Mouse (Mus musculus): ENCODE data around the gene Acacb. TPM values are rescaled to one million over a fixed set of nuclear protein-coding genes. Genes with fewer than 3 reads are reported as not detected.

Acacb gene
- total RNA-seq, 2 experiments from 2014 or later, result 0.28 to 2.2 TPM

DNA sequence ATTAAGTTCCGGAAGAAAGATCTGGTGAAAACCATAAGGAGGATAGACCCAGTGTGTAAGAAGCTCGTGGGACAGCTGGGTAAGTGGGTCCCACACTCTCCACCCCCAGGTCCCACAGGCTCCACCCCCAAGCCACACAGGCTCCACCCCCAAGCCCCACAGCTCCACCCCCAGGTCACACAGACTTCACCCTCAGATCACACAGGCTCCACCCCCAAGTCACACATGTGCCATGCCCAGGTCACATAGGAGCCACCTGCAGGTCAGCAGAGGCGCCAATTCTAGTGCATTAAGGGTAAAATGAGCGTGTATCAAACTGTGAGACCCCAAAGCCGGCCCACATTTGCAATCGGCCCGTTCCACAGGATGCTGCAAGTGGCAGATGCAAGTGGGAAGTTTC, 100.1 kb downstream of the Acacb start:
- no peak; the same call in 1 of the 2 replicates for ATAC-seq (replicated peaks; ENCODE audit: low FRiP score, low TSS enrichment, poor library complexity, severe bottlenecking)

DNA sequence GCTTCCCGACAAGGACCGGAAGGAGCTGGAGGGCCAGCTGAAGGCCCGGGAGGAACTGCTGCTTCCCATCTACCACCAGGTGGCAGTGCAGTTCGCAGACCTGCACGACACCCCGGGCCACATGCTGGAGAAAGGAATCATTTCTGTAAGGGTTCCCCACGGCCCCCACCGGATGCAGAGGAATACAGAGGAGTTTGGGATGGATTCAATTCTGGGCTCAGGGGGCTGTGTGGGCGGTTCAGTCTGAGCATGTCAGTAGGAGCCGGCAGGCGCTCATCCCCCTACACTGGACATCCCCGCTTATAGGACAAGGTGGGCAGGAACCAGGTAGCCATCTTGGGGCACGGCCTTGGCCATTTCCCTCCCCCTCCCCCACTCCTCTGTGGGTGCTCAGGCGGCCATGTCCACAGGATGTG, 101.8 kb downstream of the Acacb start:
- peak; percentile 58 for ATAC-seq (replicated peaks; ENCODE audit: low FRiP score, low TSS enrichment, poor library complexity, severe bottlenecking)

DNA sequence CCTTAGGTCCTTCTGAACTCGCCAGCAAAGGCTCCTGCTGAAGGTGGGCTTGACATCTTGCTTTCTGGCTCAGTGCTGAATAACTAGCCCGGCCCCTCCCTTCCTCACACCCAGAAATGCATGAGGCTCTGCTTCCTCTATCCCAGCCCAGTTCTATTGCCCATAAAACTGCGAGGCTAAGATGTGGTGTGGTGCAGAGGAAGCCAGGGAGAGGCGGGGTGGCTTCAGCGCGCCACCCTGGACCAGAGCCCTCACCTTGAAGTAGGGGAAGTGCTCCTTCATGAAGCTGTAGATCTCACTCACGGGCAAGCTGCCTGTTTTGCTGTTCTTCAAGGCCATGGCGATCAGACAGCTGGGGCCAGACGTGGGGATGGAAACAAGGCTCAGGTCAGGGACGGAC, 113.2 kb downstream of the Acacb start:
- ATAC-seq (replicated peaks; ENCODE audit: low FRiP score, low TSS enrichment, poor library complexity, severe bottlenecking), result no peak

DNA sequence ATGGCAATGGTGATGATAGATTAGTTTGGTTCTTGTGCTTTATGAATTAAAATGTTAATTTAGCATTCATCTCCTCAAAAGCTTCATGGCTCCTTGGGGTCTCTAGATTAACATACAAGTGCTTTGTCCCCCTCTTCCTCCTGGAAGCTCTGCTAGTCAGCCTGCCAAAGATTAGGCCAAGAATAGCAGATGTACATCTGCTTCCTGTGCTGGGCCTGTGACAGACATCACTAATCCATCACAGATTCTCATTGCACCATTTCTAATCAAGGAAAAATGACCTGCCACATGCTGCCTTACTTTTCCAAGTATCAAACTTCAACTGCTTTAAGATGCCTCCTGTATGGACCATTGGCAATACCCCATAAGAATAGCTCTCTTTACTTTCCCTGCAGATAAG, 115.2 kb downstream of the Acacb start:
- ATAC-seq (replicated peaks; ENCODE audit: low FRiP score, low TSS enrichment, poor library complexity, severe bottlenecking), result no peak

DNA sequence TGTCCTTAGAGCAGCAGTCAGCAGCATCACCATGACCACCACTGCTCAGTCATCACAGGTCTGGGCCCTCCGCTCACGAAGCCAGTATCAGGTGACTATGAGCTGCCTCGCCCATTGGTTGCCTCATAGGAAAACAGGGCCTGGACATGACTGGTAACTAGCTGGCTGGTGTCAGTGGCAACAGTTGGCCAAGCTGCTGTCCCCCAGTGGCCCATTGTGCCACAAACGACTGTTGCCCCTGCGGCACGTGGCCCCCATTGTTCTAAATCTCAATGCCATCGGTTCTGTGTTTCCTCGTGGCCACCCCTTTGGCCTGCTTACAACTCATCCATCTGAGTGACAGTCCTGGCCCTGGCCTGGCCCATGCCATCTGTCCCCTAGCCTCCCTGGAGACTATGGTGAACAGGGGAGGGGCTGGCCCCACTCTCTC, 117.7 kb downstream of the Acacb start:
- no peak for ATAC-seq (replicated peaks; ENCODE audit: low FRiP score, low TSS enrichment, poor library complexity, severe bottlenecking)

DNA sequence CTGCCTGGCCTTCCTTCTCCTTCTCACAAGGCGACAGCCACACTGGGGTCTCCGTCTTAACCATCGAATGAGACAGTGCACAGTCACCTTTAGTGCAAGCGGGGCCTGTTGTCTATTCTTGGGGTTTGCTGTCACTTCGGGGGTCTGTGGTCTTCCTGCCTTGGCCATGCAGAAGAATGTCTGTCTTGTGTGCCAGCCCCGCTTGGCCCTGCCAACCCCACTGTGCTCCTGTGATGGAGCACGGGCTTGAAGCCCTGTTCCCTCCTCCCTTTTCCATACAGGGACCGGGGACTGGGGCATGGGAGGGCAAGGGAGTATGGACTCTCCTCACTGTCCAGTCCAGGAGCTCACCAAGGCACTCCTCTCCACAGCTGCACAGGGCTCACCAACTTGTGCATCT, 118.5 kb downstream of the Acacb start:
- no peak for ATAC-seq (replicated peaks; ENCODE audit: low FRiP score, low TSS enrichment, poor library complexity, severe bottlenecking)

DNA sequence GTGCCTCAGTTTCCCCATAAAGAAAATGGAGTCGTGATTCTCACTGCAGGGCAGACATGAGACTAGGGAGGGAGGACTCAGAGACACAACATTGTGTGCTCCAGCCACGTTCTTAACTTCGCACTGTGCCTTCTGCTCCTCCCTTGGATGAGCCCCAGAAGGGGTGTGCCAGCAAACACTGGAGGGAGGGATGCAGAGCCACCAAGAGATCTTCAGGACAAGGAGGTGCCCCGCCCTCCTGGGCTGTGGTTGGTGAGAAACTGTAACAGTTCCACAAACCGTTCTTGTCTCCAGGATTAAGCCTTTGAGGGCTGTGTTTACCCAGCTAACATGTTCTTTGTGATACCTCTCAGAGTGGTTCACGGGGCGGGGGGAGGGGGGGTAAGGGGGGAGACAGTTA, 122.3 kb downstream of the Acacb start:
- ATAC-seq (replicated peaks; ENCODE audit: low FRiP score, low TSS enrichment, poor library complexity, severe bottlenecking), result peak; percentile 83

DNA sequence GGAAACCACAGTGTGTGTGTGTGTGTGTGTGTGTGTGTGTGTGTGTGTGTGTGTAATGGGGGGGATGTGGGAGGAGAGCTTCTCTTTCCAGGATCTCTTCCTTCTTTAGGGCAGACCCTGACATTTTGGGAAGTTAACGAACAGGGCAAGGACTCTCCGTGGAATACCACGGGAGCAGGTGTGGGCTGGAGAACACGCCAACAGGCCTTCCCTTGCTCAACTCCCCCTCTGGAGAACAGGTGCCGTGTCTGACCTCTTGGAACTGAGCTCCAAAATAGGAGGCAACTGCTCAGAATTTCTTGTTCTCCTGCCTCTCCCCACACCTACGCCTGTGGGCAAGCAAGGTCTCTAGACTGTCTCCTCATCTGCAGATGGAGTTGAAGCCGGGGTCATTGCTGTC, 123.2 kb downstream of the Acacb start:
- ATAC-seq (replicated peaks; ENCODE audit: low FRiP score, low TSS enrichment, poor library complexity, severe bottlenecking), result no peak

DNA sequence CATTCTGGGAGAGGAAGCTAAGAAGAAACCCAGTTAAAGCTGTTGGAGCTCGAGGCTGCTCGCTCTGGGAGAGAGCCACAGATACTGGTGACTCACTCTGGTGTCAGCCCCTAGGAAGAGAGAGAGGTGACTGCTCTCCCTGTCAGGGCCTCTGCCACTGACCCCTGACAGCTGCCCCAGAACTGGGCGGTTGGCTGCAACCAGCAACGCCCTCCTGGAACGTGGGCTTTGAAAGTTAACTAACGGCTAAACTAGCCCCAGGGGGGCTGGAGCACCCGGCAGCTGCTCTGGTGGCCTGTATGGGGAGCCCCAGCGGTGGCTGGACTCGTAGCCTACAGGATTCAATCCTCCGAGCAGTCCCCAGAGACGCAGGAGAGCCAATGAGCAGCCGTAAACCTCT, 123.6 kb downstream of the Acacb start:
- ATAC-seq (replicated peaks; ENCODE audit: low FRiP score, low TSS enrichment, poor library complexity, severe bottlenecking), result no peak

DNA sequence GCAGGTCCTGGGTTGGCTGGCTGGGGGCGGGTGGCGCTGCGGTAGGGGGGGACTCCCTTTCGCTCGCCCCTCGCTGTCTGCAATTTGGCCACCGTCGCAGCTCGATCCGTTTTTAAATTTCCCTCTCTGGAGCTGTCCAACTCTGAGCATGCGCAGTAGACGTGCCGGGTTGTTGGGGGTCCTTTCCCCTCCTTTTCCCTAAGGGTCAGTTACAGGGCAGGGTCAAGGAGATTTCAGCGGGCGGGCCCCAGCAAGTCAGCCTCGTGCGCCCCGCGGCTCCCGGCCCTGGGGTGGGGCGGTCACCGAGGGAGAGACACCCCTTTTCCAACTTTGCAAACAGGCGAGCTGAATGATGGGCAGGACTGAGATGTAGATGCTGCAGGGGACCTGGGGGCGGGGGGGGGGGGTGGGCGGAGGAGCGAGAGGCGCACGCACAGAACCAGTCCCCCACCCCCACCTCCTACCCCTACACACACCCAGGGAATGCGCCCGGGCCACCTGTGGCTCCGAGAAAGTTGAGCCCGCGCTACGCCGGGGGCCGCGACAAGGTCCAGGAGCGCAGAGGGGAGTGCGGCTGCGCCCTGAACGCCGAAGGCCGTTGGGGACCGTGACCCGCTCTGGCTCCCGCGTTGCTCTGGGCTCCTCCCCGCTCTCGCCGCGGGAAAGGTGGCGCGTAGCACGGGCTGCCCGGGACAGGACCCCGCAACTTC, 127.5 kb downstream of the Acacb start, which contains the start of gene Foxn4:
Foxn4 (minus strand) TSS at position 115 of the 710 bp plus-strand sequence.
- no peak for ATAC-seq (replicated peaks; ENCODE audit: low FRiP score, low TSS enrichment, poor library complexity, severe bottlenecking)

DNA sequence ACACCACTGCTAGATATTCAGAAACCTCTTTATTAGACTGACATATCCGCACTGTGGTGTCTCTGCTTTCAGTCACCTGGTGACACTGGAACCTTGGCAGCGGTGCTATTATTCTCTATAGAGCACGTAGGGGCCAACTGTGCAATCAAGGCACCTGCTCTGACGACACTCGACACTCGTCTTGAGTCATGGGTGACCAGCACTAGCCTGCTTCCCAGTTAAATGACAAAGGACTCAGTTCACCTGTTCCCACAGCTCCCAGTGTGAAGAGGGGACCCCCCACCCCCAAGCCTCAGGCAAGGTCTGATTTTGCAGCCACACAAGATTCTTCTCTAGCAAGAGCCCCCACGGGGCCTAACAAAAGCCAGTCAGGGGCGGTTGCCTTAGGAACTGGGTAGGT, 129.0 kb downstream of the Acacb start:
- ATAC-seq (replicated peaks; ENCODE audit: low FRiP score, low TSS enrichment, poor library complexity, severe bottlenecking), result no peak

DNA sequence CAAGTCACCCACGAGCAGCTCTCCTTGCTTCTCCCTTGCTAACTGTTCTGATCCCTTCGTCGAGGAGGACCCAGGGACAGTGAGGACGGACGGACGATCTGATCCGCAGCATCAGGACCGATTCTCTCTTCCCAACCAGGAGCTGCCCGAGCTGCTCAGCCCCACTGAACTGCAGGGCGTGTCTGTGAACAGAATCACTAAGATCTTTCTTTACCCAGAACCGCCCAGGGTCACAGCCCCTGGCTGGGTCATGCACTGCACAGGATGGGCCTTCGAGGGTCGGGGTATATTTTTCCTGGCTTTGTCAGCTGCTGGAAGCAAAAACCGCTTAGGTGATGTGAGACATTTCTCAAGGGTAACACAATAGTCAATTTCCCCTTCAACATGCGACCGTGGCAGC, 129.7 kb downstream of the Acacb start:
- ATAC-seq (replicated peaks; ENCODE audit: low FRiP score, low TSS enrichment, poor library complexity, severe bottlenecking), result no peak

DNA sequence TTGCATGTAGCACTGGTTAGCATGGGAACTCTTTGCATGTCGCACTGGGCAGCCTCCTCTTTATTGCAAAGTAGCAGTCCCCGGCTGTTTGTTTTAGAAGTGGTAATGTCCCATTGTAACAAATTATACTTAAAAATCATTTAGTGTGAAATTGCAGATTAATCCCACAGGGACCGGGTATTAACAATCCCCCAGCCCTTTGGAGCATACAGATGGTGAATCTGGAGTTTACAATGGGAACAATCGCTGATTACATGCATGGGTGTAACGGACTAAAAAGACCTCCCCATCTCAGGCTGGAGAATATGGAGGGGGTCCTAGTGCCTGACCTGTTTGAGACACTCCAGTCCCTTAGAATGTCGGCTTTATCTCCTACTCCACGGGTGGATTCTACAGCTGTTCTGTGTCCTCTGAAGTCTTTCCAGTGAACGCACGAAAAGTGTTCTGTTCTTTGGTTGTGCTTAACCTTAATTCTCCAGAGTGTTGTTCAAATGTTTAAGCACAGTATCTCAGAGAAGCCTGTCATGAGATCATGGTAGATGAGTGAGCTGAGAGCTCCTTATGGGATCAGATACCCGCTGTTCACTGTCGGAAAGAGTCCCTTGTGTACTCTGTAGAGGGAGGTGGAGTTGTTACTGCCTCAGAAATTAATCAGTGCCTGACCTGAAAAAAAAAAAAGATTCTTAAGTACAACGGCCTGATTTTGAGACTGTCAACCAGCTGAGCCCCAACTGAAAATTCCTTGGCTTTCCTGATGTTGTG, 133.2 kb downstream of the Acacb start:
- ATAC-seq (replicated peaks; ENCODE audit: low FRiP score, low TSS enrichment, poor library complexity, severe bottlenecking), result no peak

DNA sequence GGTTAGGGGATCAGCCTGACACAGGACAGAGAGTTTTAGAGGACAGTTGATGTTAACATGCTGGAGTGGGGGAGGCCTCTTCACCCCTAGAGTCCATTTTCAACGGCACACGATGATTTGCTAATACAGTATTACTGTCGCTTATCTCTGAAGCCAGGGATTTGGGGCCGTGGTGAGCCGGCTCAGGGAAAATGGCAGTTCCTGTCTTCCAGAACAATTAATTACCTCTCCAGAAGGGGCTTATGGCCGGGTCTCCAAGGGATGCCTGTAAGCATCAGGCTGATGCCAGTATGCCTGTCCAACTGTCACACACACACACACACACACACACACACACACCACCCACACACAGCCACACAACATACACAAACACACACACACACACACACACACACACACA, 136.0 kb downstream of the Acacb start:
- ATAC-seq (replicated peaks; ENCODE audit: low FRiP score, low TSS enrichment, poor library complexity, severe bottlenecking), result no peak

DNA sequence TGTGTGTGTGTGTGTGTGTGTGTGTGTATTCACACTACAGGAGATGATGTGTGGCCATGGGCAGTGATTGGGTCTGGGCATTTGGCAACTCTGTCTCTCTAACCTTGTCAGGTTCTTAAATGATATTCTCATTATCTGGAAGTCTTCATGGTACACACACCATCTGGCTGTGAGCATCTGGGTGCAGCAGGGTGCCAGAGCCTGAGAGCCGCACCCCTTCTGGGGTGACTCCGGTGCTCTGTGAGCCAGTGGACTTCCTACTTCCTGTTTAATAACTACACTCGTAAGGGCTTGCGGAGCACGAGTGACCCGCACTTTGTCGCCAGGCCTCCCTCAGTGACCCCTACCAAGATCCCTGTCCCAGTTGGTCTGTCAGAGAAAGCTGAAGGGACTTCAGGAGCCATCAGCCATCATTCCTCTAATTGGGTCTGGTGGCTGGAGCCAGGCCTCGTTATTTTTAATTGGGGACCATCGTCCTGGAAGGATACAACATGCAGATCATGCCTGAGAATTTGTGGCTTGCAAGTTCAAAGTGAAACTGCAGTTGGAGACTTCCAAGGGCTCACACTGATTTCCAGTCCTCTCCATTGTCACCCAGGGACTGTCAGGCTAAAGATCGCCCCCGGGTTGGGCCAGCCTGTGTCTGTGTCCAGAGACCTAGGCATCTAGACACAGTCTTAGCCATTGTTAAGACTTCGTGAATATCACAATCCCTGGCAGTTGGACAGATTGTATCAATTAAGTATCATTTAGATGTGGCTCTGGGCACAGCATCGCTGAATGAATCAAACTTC, 138.5 kb downstream of the Acacb start:
- 0 out of 2 replicates have a peak, but pooled peaks have one; percentile 14 for ATAC-seq (replicated peaks; ENCODE audit: low FRiP score, low TSS enrichment, poor library complexity, severe bottlenecking)

DNA sequence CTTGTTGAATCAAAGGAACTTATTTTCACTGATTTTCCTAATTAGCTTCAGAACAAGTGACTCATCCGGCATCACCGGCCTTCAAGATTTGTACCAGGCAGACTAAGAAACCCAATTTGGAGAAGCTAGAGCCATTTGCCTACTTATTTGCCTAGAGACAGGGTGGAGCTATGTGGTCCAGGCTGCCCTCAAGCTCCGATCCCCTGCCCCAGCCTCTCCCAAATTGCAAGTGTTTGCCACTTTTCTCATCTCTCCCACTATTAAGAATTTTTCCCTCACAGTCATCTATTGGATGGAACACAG, 139.0 kb downstream of the Acacb start:
- no peak for ATAC-seq (replicated peaks; ENCODE audit: low FRiP score, low TSS enrichment, poor library complexity, severe bottlenecking)

DNA sequence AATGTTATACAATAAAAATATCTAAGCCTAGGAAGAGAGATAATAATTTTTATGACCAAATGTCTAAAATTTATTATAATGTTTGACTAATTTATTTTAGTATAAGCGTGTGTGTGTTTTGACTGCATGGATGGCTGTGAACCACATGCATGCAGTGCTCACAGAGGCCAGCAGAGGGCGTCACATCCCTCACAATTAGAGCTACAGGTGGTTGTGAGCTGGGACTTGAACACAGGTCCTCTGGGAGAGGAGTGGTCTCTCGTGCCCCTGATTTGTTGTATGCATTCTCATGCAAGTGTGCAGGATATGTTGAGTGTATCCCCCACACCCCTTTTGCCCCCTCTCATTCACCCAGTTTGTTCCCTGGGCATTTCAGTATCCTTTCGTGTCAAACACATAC, 139.8 kb downstream of the Acacb start:
- ATAC-seq (replicated peaks; ENCODE audit: low FRiP score, low TSS enrichment, poor library complexity, severe bottlenecking), result no peak

DNA sequence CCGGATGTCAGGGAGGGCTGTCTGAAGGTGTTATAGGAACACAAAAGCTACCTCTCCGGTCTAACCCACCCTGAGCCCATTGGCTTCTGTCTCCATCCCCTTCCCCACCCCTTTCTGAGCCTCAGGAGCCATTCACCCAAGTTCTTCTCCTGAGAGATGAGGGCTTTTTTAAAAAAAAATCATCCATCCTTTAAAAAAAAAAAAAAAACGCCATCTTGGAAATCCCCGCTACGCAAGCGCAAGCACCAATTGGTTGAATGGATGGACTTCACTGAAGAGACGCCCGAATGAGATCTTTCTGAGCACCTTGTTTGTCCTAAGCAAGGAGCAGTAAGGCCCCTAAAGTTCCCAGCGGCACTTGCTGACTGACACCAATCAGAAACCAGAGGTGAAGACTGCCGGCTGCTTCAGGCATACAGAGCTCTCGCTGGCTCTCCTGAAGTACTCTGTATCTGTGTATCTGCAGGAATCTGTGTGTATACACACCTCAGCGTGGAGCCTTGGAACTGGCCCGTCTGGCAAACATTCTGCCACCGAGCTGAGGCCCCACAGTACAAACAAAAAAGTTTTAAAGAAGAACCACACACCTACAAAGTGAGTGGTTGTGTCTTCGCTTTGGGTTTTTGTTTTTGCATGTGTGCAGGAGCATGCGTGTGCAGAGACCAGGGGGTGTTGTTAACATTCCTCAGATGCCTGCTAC, 140.7 kb downstream of the Acacb start:
- ATAC-seq (replicated peaks; ENCODE audit: low FRiP score, low TSS enrichment, poor library complexity, severe bottlenecking), result no peak

DNA sequence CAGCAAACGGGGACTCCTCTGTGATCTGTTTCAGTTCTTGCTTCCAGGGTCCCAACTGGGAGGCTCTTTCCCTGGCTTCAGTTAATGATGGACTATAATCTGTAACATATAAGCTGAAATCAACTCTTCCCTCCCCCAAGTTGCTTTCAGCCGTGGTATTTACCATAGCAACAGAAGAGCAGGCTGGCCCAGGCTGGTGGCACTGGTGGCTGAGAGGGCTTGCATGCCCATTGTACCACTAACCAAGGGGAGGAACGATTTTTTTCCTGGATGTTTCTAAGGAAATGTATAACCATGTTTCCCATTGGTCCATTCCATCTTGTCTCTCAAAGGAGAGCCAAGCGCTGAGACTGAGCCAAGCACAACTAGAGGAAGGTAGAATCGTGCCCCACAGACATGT, 142.1 kb downstream of the Acacb start:
- no peak for ATAC-seq (replicated peaks; ENCODE audit: low FRiP score, low TSS enrichment, poor library complexity, severe bottlenecking)

DNA sequence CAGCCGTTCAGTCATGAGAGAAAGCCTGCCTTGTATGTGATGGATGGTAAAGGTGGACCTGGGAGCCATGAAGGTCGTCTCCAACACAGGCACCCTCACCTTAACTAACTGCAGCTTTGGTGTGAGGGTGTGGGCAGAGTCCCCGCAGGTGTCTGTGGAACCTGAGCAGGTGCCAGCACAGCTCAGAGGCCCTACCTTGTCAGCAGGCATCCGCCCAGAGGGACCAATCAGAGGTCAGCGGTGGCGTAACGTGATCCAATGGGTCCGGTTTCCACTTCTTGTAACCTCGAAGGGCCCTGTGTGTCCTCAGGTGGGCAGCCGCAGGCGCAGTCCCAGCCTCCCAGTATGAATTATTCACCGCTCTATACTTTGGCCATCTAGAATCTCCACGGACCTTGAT, 142.5 kb downstream of the Acacb start, which contains the start of gene Myo1h:
Myo1h (plus strand) TSS at position 293 of the 400 bp plus-strand sequence.
- no peak for ATAC-seq (replicated peaks; ENCODE audit: low FRiP score, low TSS enrichment, poor library complexity, severe bottlenecking)

All from megakaryocyte-erythroid progenitor cell, adult 5-6 weeks (primary cell).